Mouse (Mus musculus) embryonic facial prominence, embryonic 15.5 days (tissue): ENCODE results near the gene Abhd5. TPM values are rescaled to one million over a fixed set of nuclear protein-coding genes. Genes with fewer than 3 reads are reported as not detected.

Experiments used
- ATAC-seq: fragments of 200-750 bp; cut with Nextera tagmentation; 2 replicates; pipeline ENCODE4 v1.8.0; 2017; ENCODE audit warnings: low read depth, moderate TSS enrichment; ENCODE audit not compliant: insufficient number of reproducible peaks, low FRiP score, low TSS enrichment
- H3K27ac ChIP-seq: fragments of 300-500 bp; sonication (generic); replicated peaks from 2 replicates; pipeline ENCODE4 v1.5.1; 2015; ENCODE audit warnings: mild to moderate bottlenecking, inconsistent platforms
- H3K27me3 ChIP-seq: fragments of 300-500 bp; sonication (generic); 2 replicates; pipeline ENCODE4 v1.6.1; 2015; ENCODE audit warnings: inconsistent platforms
- H3K36me3 ChIP-seq: fragments of 300-500 bp; sonication (generic); 2 replicates; pipeline ENCODE4 v1.6.1; 2015; ENCODE audit warnings: mild to moderate bottlenecking, inconsistent platforms
- H3K4me1 ChIP-seq: fragments of 300-500 bp; sonication (generic); 2 replicates; pipeline ENCODE4 v1.6.1; 2015; ENCODE audit warnings: inconsistent platforms
- H3K4me2 ChIP-seq: fragments of 300-500 bp; sonication (generic); replicated peaks from 2 replicates; pipeline ENCODE4 v1.6.1; 2015; ENCODE audit warnings: mild to moderate bottlenecking, inconsistent platforms
- H3K4me3 ChIP-seq: fragments of 300-500 bp; sonication (generic); replicated peaks from 2 replicates; pipeline ENCODE4 v1.5.1; 2015; ENCODE audit warnings: mild to moderate bottlenecking, inconsistent platforms
- H3K9ac ChIP-seq: fragments of 300-500 bp; sonication (generic); 2 replicates; pipeline ENCODE4 v1.6.1; 2015; ENCODE audit warnings: inconsistent platforms
- H3K9me3 ChIP-seq: fragments of 300-500 bp; sonication (generic); replicated peaks from 2 replicates; pipeline ENCODE4 v1.6.1; 2016; ENCODE audit warnings: inconsistent platforms
- whole genome bisulfite sequencing: fragments of 180-500 bp; shearing (Covaris S2); methylation state at CpG from one replicate; pipeline ENCODE4 v1.1.7; 2015; 5-methylcytosine and 5-hydroxymethylcytosine counted together
- polyA plus RNA-seq: library from polyadenylated mRNA; unstranded; fragments of >200 nt; fragmentation: Nextera tagmentation; extraction: Ambion mirVana; gene quantifications from 2 replicates; pipeline ENCODE4 v1.2.1, GENCODE M21; 2015

The Abhd5 gene
- polyA plus RNA-seq, 1 experiment from 2014 or later = 38.9 TPM

DNA sequence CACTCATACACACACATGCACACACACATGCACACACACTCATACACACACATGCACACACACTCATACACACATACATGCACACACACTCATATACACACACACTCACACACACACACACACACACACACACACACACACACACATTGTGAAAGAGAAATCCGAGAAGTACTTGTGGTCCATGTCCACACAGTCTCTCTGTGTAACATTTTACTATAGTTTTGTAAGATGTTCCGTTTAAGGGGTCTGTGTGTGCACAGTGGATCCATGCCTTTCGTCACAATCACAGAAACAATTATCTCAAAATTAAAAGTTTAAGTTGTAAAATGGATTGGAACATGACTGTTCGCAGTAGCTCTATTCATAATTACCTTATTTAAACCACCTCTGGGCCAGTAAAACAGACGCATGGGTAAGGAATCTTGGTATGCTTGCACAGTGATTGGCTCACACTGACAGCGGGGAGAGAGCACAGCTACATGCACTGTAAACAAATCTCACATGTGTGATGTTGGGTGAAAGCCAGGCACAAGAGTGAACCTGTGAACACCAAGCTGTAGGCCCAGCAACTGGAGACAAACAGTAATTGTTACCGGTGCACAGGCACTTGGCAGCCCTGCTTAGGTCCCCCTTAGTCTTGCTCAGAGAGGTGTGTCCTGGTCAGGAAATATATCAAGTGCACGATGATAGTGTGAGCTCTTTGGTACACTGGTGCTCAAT, 63.8 kb downstream of the Abhd5 start:
- Histone ChIP-seq H3K27ac (no peak overlapping the region), H3K9me3 (no peaks in the 10 kb centered on the region), H3K4me2 (no peak overlapping the region), H3K4me1 (no peaks in the 10 kb centered on the region), H3K27me3 (no peaks in the 10 kb centered on the region; the same call in 1 of the 2 replicates), H3K9ac (no peak overlapping the region), H3K4me3 (no peak overlapping the region), H3K36me3 (no peaks in the 10 kb centered on the region)
- 68% methylated on average over 8 of the region's 8 CpGs for WGBS
- ATAC-seq = no peak

DNA sequence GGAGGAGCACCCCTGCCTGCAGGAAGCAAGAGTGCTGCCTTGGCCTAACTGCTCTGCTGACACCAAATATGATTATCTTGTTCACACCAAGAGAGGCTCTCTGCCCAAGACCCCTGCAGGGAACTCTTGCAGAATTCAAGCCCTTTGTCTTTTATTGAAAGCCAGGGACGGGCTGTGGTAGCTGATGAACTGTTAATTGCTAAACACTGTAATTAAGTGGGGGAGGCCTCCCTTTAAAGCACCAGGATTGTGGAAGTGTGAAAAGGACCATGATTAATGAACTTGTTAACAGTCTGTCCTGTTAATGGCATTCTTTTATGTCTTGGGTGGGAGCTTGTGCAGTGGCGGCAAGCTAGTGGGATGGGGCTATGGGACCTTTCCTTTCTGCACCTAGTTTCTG, 65.2 kb downstream of the Abhd5 start:
- H3K4me3 ChIP-seq = no peak overlapping the region
- no peaks in the 10 kb centered on the region for H3K9me3 ChIP-seq
- H3K27ac ChIP-seq = no peak overlapping the region
- ATAC-seq = no peak
- peaks cover 7% of the 10 kb centered on the region; the same call in 1 of the 2 replicates for H3K4me1 ChIP-seq
- H3K9ac ChIP-seq = no peak overlapping the region
- H3K36me3 ChIP-seq = no peaks in the 10 kb centered on the region
- WGBS = 61% methylated on average over 2 of the region's 2 CpGs
- H3K27me3 ChIP-seq = peaks cover 5% of the 10 kb centered on the region; the same call in 1 of the 2 replicates
- no peak overlapping the region for H3K4me2 ChIP-seq

GRCm38 (mm10) chr9:122420195-122420756, 68.9 kb downstream of the Abhd5 start:
- 80% methylated on average over 5 of the region's 5 CpGs for whole genome bisulfite sequencing
- no peak overlapping the region for H3K4me3 ChIP-seq
- peaks cover 5% of the 10 kb centered on the region; the same call in 1 of the 2 replicates for H3K27me3 ChIP-seq
- ATAC-seq = no peak
- H3K27ac ChIP-seq = no peak overlapping the region
- H3K4me1 ChIP-seq = peaks cover 7% of the 10 kb centered on the region; the same call in 1 of the 2 replicates
- no peaks in the 10 kb centered on the region for H3K36me3 ChIP-seq
- no peak overlapping the region for H3K4me2 ChIP-seq
- H3K9me3 ChIP-seq = no peaks in the 10 kb centered on the region
- H3K9ac ChIP-seq = no peak overlapping the region

- H3K9me3 ChIP-seq = no peaks in the 10 kb centered on the region
- no peak for ATAC-seq
- H3K4me2 ChIP-seq = 0 out of 2 replicates have a peak overlapping the region, but pooled peaks have one; percentile 13
- WGBS = 22% methylated on average over 13 of the region's 13 CpGs
- H3K4me3 ChIP-seq = no peak overlapping the region
- no peaks in the 10 kb centered on the region for H3K36me3 ChIP-seq
- peaks cover 5% of the 10 kb centered on the region; the same call in 1 of the 2 replicates for H3K27me3 ChIP-seq
- H3K4me1 ChIP-seq = peaks cover 7% of the 10 kb centered on the region; the same call in 1 of the 2 replicates
- H3K9ac ChIP-seq = no peak overlapping the region
- no peak overlapping the region for H3K27ac ChIP-seq
Measured at GRCm38 (mm10) chr9:122420772-122421764, 69.7 kb downstream of the Abhd5 start.

DNA sequence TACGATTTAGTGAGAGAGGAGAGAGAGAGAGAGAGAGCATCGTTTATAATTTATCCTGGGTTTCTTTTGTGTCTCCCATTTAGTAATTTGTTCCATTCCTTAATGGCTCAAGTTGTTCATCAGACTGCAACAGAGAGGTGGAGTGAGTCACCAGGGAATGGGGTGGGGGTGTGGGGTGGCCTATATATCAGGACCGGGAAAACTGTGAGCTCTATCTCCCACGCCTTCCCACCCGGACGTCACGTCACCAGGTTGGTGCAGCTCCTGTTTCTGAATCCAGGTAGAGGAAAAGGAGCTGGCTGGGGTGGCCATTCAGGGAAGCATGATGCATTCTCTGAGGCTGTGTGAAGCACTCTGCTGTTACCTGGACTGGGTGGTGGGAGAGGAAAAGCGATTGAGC, 70.5 kb downstream of the Abhd5 start:
- whole genome bisulfite sequencing = 80% methylated on average over 8 of the region's 8 CpGs
- Histone ChIP-seq H3K9ac (no peak overlapping the region), H3K36me3 (no peaks in the 10 kb centered on the region), H3K9me3 (no peaks in the 10 kb centered on the region), H3K4me2 (no peak overlapping the region), H3K27me3 (peaks cover 5% of the 10 kb centered on the region; the same call in 1 of the 2 replicates), H3K27ac (no peak overlapping the region), H3K4me3 (no peak overlapping the region), H3K4me1 (peaks cover 7% of the 10 kb centered on the region; the same call in 1 of the 2 replicates)
- no peak for ATAC-seq

- Histone ChIP-seq H3K36me3 (no peaks in the 10 kb centered on the region), H3K27me3 (peaks cover 5% of the 10 kb centered on the region; the same call in 1 of the 2 replicates), H3K4me1 (peaks cover 7% of the 10 kb centered on the region; the same call in 1 of the 2 replicates), H3K9ac (no peak overlapping the region), H3K9me3 (no peaks in the 10 kb centered on the region), H3K4me2 (no peak overlapping the region), H3K4me3 (no peak overlapping the region), H3K27ac (no peak overlapping the region)
- 84% methylated on average over 14 of the region's 14 CpGs for WGBS
- no peak for ATAC-seq
Measured at GRCm38 (mm10) chr9:122422706-122423105, 71.3 kb downstream of the Abhd5 start.

- ATAC-seq = no peak
- no peaks in the 10 kb centered on the region for H3K9me3 ChIP-seq
- no peak overlapping the region for H3K4me3 ChIP-seq
- H3K4me1 ChIP-seq = peaks cover 7% of the 10 kb centered on the region; the same call in 1 of the 2 replicates
- no peak overlapping the region for H3K27ac ChIP-seq
- peaks cover 5% of the 10 kb centered on the region; the same call in 1 of the 2 replicates for H3K27me3 ChIP-seq
- H3K36me3 ChIP-seq = no peaks in the 10 kb centered on the region
- no peak overlapping the region for H3K9ac ChIP-seq
- H3K4me2 ChIP-seq = no peak overlapping the region
- WGBS = 62% methylated on average over 6 of the region's 6 CpGs
Measured at GRCm38 (mm10) chr9:122423146-122423545, 71.7 kb downstream of the Abhd5 start.

- no peaks in the 10 kb centered on the region for H3K9me3 ChIP-seq
- H3K4me1 ChIP-seq = peaks cover 7% of the 10 kb centered on the region; the same call in 1 of the 2 replicates
- H3K9ac ChIP-seq = no peak overlapping the region
- H3K27me3 ChIP-seq = peaks cover 5% of the 10 kb centered on the region; the same call in 1 of the 2 replicates
- H3K4me2 ChIP-seq = no peak overlapping the region
- 44% methylated on average over 14 of the region's 14 CpGs for WGBS
- ATAC-seq = no peak; the same call in 1 of the 2 replicates
- no peaks in the 10 kb centered on the region for H3K36me3 ChIP-seq
- H3K4me3 ChIP-seq = no peak overlapping the region
- no peak overlapping the region for H3K27ac ChIP-seq
Measured at GRCm38 (mm10) chr9:122424941-122425608, 73.7 kb downstream of the Abhd5 start.

DNA sequence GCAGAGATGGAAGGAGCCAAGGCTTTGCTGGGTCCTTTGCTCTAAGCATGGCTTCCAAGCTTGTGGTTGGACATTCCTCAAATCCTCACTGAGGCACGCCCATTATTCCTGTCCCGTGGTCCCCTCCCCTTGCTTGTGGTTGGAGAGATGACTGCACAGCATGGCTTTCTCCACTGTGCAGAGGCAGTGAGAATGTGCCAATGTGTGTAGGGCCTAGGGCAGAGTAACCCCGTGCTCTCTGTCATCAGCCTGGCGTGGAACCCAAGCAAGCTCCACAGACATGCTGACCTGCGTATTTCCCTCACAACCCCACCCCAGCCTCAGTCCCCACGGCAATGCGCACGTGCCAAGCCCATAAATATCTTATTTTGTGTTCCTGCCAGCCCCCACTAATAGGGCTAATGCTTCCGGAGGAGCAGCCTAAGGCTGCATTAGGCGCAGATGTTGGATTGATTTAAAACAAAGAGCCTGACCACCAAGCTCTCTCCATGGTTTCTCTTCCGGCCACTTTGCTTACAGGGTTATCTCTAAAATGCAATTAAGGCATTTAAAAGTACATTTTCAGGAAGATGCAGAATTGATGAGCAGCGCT, 77.7 kb downstream of the Abhd5 start:
- no peaks in the 10 kb centered on the region for H3K36me3 ChIP-seq
- H3K9ac ChIP-seq = no peak overlapping the region
- ATAC-seq = 0 out of 2 replicates have a peak, but pooled peaks have one; percentile 25
- WGBS = 62% methylated on average over 12 of the region's 12 CpGs
- no peaks in the 10 kb centered on the region for H3K9me3 ChIP-seq
- no peaks in the 10 kb centered on the region for H3K27me3 ChIP-seq
- no peak overlapping the region for H3K4me3 ChIP-seq
- H3K4me2 ChIP-seq = no peak overlapping the region
- no peak overlapping the region for H3K27ac ChIP-seq
- H3K4me1 ChIP-seq = no peaks in the 10 kb centered on the region

DNA sequence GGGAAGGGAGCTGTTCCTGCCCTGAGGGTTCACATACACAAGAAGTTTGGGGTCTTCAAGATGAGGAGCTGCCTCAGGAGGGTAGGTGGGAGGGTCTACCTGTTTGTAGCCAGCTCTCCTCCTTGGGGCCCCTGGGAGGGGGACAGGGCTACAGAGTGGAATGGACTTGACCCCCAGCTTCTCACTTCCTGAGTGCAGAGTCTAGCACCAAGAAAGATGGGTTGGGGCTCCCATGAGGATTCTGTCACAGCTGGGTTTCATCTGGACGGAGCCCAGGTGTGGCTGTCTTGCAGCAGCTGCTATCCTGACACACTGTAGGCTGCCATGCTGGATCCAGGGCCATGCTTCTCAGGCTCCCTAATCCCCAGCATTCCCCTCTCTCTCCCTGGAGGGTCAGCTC, 78.3 kb downstream of the Abhd5 start:
- Histone ChIP-seq H3K4me2 (no peak overlapping the region), H3K9me3 (no peaks in the 10 kb centered on the region), H3K4me1 (no peaks in the 10 kb centered on the region), H3K9ac (no peak overlapping the region), H3K4me3 (no peak overlapping the region), H3K36me3 (no peaks in the 10 kb centered on the region), H3K27ac (no peak overlapping the region), H3K27me3 (no peaks in the 10 kb centered on the region)
- ATAC-seq = no peak
- WGBS = 65% methylated on average over 1 of the region's 1 CpGs
